Mouse (Mus musculus) kidney, postnatal 14 days (tissue): Measurements from ENCODE around the gene Serpinb12.
A peak's percentile ranks its signal among the peaks of the same experiment; 100 is the strongest.
"Not testable (repeated sequence)": the region's sequence is repeated elsewhere in the genome, so short reads cannot be mapped to it uniquely, and the experiment has no call there.

Experiments
- DNase-seq: peaks from one replicate; pipeline ENCODE4 v3.0.0; 2022; ENCODE audit warnings: mixed read lengths

The Serpinb12 gene

DNA sequence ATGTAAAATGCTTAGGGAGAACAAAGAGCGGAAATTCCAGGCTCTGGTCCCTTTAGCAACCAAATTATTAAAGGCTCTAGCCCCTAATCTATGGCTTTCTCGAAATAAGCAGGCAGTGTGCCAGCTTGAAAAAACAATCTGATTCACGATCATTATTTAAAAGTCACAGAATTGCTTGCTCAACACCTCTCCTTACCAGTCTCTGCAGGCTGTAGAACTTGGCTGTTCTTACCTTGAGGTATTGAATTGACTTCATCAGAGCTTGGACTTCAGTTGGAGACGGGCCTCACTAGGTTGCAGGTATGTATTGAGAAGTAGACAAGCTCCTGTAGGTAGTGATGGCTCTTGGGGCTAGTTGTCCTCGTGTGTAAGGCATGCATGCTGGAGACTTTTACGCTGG, at the start of gene Serpinb12:
Serpinb12 (plus strand) TSS at position 185 of the 400 bp plus-strand sequence.
- no peak for DNase-seq

DNA sequence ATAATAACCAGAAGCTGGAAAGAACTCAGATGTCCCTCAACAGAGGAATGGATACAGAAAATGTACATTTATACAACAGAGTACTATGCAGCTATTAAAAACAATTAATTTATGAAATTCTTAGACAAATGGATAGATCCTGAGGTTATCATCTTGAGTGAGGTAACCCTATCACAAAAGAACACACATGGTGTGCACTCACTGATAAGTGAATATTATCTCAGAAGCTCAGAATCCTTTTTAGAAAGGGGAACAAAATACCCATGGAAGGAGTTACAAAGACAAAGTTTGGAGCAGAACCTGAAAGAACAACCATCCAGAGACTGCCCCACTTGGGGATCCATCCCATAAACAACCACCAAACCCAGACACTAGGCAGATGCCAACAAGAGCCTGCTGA, 39.1 kb upstream of the Serpinb12 start:
- not testable (repeated sequence) for DNase-seq

DNA sequence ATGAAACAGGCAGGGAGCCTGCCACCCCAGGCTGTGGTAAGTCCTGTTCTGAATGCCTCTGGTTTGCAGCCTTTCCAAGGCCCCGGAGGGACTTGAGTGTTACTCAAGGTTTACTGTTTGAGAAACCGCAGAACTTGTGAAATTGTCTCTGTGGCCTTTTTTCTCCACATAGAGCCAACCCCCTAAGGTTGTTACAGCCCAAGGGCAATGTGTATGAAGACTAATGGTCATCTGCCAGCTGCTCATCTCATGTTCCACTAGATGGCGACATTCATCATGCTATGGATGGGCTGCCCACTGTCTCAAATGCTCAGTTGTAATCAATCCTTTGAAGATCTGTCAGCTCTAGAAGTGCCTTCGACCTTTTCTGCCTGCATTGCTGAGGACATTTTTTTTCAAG, 32.8 kb upstream of the Serpinb12 start:
- peak; percentile 9 for DNase-seq

- no peak for DNase-seq
Measured at GRCm38 (mm10) chr1:106931954-106932353, 2.3 kb upstream of the Serpinb12 start.

DNA sequence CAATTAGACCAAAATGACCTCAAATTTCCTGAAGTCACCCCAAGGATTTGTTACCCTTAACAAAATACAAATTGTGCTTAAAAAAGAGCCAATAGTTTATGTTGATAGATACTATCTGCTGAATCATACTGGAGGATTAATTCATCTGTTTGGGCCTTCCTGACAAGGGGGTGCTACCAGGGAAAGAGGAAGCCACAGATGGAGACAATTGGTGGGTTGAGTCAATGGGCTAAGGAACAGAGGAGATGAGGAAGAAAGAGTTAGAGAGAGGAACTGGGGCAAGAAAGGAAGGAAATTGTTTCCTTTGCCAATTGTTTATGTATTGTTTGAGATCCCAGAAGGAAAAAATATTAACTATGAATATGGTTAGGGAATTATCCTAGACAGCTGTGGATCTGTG, 591 bp upstream of the Serpinb12 start:
- DNase-seq: no peak

DNA sequence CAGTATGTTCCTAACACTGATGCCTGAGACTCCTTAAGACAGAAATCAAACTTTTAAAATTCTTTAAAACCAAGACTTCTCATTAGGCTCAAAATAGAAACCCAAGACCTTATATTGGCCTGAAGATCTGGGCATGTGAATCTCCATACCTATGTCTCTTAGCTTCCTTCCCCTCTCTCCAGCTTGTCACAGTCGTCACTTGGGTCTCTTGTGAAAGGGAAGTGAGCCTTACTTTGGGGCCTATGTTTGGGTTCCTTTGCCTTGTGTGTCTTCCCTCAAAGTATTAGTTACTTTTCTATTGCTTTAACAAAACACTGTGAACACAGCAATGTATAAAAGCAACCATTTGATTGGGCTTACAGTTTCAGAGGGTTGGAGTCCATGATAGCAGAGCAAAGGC, 13.0 kb downstream of the Serpinb12 start:
- no peak for DNase-seq

DNA sequence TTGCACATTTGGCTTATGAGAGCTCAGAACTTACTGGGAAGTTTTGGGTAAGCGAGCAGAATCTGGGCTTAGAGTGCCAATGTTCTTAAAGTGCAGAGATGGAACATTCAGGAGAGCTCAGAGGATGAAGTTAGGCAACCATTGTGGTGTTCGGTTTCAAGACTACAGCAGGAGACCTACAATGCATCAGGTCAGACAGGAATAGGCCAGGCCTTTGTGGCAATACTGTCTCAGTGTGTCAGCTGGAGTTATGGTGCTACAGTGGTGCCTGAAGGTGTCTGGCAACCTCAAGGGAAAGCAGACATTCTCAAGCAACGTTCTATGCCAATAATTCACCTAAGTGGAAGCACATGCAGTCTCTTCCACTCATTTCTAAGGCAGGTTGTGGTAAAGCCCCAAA, 25.7 kb downstream of the Serpinb12 start:
- no peak for DNase-seq

GRCm38 (mm10) chr1:106961023-106961422, 26.8 kb downstream of the Serpinb12 start:
- DNase-seq: peak; percentile 3

DNA sequence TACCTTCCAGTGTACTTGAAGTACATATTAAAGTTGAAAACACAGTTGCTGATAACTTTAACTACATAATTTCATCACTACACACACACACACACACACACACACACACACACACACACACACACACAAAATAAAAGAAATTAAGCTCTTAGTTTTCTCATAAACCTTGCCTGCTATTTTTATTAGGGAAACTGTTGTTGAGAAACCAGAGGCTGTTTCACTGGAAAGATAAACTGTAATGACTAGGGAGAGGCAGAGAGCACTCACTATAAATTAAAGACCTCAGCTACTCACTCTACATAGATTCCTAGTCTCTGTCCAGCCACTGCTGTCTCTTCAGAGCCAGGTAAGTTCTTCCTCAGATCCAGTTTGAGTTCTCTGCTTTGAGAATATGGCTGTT, 46.4 kb downstream of the Serpinb12 start, which contains the start of gene Serpinb13:
Serpinb13 (plus strand) TSS at position 301 of the 400 bp plus-strand sequence.
- DNase-seq: no peak

DNA sequence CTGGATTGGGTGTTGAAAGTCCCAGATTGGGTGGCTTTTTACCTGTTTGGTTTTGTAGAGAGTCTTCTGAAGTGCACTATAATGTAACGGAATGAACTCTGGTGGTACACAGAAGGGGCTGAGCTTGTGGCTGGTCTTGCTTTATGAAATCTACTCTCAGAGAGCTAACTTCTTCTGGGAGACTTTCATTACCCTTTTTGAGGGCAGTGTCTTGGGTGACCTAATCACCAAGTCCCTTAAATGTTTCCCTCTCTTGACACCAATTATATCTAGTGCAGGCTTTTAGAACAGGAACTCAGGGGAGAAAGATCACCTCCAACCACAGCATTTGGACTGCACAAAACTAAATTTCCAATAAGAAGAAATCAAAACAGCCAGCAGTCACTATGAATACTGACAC, 48.8 kb downstream of the Serpinb12 start:
- no peak for DNase-seq

DNA sequence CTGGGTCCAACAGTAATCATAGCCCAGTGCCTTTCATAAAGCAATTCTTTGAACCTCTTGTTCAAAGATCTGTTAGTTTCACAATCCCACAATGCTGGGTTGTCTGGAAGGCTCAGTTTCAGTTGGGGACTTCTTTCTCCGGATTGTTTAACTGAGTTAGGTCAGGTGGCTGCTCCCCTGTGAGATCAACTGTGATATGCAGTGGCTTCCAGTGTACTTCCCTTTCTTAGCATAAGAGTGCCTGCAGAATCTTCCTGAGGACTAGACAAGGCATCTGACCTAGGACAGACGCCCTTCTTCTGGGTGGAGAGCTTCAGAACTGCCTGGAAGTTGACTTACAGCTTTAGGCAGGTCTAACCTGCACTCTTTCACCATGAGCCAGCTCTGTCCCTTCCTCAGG, 49.6 kb downstream of the Serpinb12 start:
- no peak for DNase-seq

DNA sequence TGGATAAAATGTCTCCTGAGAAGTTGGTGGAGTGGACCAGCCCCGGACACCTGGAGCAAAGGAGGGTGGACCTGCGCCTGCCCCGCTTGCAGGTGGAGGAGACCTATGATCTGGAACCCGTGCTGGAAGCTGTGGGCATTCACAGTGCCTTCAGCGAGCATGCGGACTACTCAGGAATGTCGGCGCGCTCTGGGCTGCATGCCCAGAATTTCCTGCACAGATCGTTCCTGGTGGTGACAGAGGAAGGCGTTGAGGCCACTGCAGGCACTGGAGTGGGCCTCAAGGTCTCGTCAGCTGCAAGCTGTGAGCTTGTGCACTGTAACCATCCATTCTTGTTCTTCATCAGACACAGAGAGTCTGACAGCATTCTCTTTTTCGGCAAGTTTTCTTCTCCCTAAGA, 66.2 kb downstream of the Serpinb12 start:
- DNase-seq: peak; percentile 4

GRCm38 (mm10) chr1:107001754-107002153, 67.5 kb downstream of the Serpinb12 start:
- no peak for DNase-seq

- no peak for DNase-seq
Measured at GRCm38 (mm10) chr1:107006316-107006715, 72.1 kb downstream of the Serpinb12 start.
